Mouse (Mus musculus) layer of hippocampus, adult 18-20 months (tissue): Measurements from ENCODE around the gene Kif26b. TPM values are rescaled to one million over a fixed set of nuclear protein-coding genes. Genes with fewer than 3 reads are reported as not detected.

Experiments used
- DNase-seq, 2 experiments: peaks; one replicate each; pipeline ENCODE4 v3.0.0; 2022; ENCODE audit warnings: low spot score in 2 of 2
- long read RNA-seq: library from polyadenylated mRNA; stranded (forward); transcript quantifications from one replicate; pipeline ENCODE4 v2.0.0, GENCODE M21; 2021
- total RNA-seq, 2 experiments: library from RNA; stranded (reverse); gene quantifications; 2 replicates each; pipeline ENCODE4 v1.2.3; 2021

The Kif26b gene
- total RNA-seq, result 10 to 100 TPM; 18.9 to 20.7 TPM
- long read RNA-seq, full-length matches to known transcripts, result 1 of 12 reads
- long read RNA-seq, partial matches to known transcripts, result 2 of 12 reads
- long read RNA-seq, other reads (novel, unspliced or antisense), result 9 of 12 reads

DNA sequence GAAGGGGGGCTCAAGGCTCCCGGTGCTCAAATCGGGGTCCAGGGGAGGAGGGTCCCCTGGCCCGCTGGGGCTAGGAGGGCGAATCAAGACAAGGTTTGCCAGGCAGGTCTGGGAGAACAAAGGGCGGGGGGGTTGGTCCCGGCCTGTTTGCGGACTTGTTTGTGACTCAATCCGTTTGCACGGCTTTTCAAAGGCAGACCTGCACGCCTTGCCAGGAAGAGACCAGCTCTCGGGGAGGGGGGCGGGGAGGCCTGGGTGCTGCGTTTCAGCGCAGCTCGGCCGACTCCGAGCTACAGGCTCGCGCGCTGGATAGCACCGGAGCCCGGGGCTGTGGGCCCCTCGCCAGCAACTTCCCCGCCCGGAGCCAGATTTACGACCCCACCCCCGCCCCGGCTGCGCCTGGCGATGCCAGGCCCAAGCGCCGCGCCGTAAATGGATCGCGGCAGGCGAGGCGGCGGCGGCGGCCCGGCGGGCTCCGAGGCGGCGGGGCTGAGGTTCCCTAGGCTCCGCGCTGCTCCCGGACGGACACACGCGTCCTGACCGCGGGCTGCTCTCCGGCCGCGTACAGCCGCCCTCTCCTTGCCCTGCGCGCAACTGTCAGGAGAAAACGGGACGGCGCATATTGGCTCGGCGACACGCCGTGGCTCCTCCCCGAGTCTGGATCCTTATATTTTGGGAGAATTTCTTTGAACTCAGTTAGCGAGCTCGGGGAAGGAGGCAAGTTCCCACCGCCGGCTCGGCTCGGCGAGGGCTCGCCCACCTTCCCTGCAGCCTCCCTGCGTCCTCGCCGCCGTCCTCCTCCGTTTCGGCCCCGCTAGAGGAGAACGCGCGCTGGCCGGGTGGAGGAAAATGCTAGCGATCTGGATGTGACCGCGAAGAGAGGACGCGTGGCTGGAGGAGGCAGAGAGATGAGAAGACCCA, at the start of gene Kif26b:
Gene Kif26b, plus strand, starts transcription at position 695 of the 921 bp plus-strand sequence.
- DNase-seq, result peak; percentile 53 to 66

DNA sequence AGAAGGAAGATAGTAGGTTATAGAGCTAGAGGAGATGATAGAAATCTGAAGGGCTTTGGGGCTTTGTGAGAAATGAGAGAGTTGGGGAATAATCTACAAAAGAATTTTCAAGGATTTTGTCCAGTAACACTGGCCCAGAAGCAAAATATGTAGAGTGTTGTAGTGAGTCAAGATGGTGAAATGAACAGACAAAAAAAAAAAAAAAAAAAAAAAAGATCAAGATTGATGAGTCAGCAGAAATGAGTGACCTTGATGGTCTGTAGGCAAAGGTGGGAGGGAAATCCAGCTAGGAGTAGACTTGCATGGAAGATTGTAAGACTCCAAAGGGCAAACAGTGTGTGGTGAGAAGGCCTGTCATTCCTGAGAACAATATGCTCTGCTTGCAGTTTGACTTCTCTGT, 45.1 kb upstream of the Kif26b start:
- DNase-seq, result no peak

DNA sequence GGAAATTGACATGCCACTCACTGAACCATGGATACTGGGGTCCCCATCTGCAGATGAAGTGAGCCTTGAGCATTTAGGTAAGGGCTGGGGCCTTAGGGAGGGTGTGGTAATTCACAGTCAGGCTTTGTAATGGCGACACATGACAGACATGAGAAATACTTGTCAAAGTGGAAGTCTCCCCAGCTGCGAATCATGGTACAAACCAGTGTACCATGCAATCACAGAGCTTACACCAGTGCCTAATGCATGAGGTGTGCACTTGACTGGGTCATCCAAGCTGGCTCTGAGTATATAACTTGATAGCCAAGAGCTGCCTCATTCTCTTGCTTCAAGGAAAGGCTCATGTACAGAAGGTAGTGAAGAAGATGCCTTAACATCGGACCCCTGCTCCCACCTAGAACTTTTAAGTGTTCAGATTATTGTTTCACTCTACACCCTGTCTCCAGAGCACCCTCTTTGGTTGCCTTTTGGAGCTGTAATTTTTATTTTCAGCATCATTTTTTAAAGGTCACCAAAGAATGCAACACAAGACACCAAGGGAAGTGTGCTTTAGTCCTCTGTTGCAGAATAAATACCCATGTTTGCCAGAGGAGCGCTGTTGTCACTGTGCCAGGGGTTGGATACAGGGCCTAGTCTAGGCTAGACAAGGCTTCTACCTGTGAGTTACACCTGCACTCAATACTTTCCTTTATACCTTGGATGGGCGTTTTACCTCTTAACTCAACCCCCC, 43.6 kb upstream of the Kif26b start:
- DNase-seq, result no peak

GRCm38 (mm10) chr1:178485868-178486220, 43.1 kb upstream of the Kif26b start:
- no peak for DNase-seq

- peak; percentile 72 to 79 for DNase-seq
Measured at GRCm38 (mm10) chr1:178486828-178487227, 42.1 kb upstream of the Kif26b start.

- peak; percentile 9 to 24 for DNase-seq
Measured at GRCm38 (mm10) chr1:178489127-178489526, 39.8 kb upstream of the Kif26b start.

DNA sequence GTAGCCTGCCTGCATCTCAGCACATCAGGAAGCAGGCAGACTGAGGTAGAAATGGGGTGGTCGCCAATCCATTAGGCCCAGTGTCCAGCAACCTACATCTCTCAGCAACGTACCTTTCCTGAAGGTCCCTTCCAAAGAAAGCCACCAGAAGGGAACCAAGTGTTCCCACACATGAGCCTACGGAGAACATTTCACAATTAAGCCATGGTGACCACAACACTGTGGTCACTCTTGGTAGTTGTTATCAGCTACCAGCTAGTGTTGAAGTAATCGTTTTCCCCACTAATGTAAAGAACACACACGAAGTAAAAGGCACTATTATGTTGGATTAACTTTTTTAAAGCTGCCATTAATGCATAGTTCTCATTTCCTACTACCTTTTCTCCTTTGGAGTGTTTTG, 37.2 kb upstream of the Kif26b start:
- DNase-seq, result no peak

GRCm38 (mm10) chr1:178492493-178492892, 36.4 kb upstream of the Kif26b start:
- no peak for DNase-seq

DNA sequence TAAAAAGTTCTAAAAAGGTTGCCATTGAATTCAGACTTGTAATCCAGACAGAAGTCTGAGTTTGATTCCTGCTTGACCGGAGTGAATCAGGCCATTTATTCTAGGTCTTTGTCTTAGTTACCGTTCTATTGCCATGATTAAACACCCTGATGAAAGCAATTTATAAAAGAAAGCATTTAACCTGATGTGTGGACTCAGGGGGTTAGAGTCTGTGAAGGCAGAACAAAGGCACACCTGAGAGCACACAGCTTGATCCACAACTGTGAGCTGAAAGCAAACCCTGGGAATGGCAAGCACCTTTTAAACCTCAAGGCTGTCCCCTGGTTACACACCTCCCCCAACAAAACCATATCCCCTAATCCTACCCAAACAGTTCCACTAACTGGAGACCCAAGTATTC, 32.7 kb upstream of the Kif26b start:
- no peak for DNase-seq

DNA sequence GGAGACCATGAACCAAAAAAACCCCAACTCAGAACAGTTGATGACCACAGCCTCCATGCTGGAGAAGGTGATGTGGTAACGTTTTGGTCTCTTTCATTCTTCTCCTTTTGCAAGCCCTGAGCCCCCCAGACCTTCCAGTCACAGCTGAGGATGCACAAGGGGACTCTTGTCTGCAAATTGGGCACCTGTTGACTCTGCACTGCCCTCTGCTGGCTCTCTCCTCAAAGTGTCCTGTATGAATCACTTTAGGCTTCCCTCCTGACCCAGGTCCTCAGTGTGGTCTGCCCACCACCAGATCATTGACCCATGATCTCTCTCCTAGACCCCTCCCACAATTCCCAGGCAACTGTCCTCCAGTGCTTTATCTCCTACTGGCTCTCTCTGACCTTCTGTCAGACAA, 32.1 kb upstream of the Kif26b start:
- peak in 1 of 2 experiments; percentile 47 for DNase-seq

GRCm38 (mm10) chr1:178506938-178507337, 22.0 kb upstream of the Kif26b start:
- no peak for DNase-seq

GRCm38 (mm10) chr1:178512323-178513031, 16.4 kb upstream of the Kif26b start:
- no peak for DNase-seq

- DNase-seq, result no peak
Measured at GRCm38 (mm10) chr1:178513954-178514353, 15.0 kb upstream of the Kif26b start.

DNA sequence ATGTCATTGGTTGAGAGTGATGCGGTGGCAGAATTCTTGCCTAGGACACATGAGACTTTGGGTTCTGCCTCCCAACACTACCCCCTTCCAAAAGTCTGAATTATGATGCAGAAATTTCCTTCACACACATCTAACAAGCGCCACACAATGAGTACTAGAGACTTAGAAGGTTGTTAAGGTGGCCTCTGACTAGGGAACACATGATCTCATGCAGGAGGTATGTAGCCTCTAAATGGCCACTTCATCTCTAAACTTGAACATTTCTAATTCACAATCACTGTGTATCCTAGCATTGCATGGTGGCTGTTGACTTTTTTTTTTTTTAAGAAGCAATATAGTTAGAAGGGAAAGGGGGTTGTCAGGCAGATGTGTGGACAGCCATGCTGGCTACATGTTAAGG, 13.1 kb upstream of the Kif26b start:
- DNase-seq, result no peak

GRCm38 (mm10) chr1:178522389-178522788, 6.5 kb upstream of the Kif26b start:
- DNase-seq, result no peak

DNA sequence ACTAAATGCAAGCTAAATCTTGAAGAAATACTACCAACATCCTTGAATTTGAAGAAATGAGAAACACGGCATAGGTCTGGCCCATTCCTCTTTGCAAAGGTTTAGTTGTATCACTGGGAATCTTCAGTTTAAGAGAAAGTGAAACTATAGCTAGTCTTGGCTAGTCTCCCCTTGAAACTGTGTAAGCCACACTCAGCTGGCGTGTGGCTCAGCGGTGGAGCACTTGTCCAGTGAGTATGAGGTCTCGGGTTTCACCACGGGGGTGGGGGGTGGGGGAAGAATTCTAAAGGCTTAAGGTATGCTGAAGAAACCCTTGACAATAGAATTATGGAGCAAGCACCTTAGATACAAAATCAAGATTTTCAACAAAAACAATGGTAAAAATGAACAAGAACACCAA, 5.8 kb upstream of the Kif26b start:
- no peak for DNase-seq

DNA sequence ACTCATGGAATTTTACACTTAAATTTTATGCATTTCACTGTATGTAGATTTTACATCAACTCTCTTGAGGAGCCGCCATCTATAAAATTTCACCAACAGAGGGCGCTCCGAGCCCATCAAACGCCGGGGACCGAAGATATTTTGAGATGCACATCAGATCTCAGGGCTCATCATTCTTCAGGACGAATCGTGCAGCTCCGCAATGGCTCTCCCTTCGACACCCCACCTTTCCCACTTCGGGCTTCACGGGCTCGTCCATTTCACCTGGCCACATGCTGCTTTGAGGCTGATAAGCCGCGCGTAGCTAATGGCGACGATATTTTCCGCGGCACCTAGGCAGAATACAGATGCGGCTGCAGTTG, 1.8 kb upstream of the Kif26b start:
- DNase-seq, result peak; percentile 70 to 85

GRCm38 (mm10) chr1:178527547-178528361, 1.2 kb upstream of the Kif26b start:
- DNase-seq, result peak; percentile 23 to 42

DNA sequence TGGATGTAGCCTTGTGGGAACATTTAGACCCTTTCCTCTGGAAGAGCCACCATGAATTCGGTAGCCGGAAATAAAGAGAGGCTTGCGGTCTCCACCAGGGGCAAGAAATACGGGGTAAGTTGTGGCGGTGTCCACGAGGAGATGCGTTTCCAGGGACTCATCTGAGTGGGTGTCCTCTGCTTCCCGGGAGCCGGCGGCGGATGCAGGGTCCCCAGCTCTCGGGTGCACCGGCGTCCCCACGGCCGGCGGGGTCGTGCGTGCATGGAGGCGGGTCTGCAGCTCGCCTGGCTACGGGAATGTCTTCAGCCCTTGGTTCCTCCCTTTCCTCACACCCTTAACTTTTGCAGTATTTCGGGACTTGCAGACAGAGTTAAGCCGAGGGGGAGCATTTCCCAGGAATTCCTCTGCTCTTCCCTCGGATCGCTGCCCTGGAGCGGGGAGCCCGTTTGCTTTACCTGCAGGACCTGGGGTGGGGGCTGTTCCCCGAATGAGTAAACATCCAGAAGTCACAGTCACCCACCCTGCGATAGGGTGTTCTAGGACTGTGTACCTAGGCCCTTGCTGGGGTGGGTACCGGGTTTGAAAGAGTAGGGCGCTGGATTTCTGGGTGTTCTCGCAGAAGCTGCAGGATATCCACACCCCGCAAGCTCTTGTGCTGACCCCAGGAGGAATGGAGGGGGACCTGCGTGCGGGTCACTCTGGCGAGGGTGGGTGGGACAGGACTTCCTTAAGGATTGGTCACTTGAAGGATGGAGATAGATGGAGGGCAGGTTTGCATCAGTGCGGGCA, 781 bp downstream of the Kif26b start:
- DNase-seq, result peak in 1 of 2 experiments; percentile 35
